Comparison of ENCODE assay signal across 12 mouse cellular contexts in genomic region chr9:56886113-56886512, GRCm38 (mm10). TPM values are rescaled to one million over a fixed set of nuclear protein-coding genes. Genes with fewer than 3 reads are reported as not detected.
A peak's percentile ranks its signal among the peaks of the same experiment; 100 is the strongest.
DNase-seq lines count a peak whose midpoint lies in the region; ATAC-seq and TF ChIP-seq lines count a peak whose summit lies in the region.
"Had no signal": no experiment of that assay in that cellular context is flagged by ENCODE, and none has a peak within 500 bp of the region (broad histone marks: within the 10 kb centered on the region; RNA-seq: fewer than 3 reads in every experiment).

No protein-coding gene starts in this region.

- ATAC-seq in G1E (ENCODE audit: extremely low read depth, insufficient number of reproducible peaks, low FRiP score, poor library complexity, severe bottlenecking), result no peak
- no peak for ATAC-seq in limb, embryonic 11.5 days (ENCODE audit: insufficient number of reproducible peaks, low FRiP score, low TSS enrichment, low read depth)

- no peak overlapping the region for H3K27ac ChIP-seq in limb, embryonic 11.5 days (replicated peaks; ENCODE audit: low read depth, low read length)
- H3K27ac ChIP-seq: hindbrain, embryonic 15.5 days had no signal

- peak; percentile 70 for DNase-seq in kidney, postnatal 10 days
- no peak for DNase-seq in kidney, adult 18-20 months
- DNase-seq in A20 (ENCODE audit: low read depth, low spot score) (peak; percentile 37), G1E (ENCODE audit: low spot score) (no peak)
- peak; percentile 72 for DNase-seq in limb, embryonic 11.5 days (ENCODE audit: low spot score)
- DNase-seq in urinary bladder, postnatal 25 days (ENCODE audit: low spot score), result no peak
- no peak for DNase-seq in layer of hippocampus, postnatal 36 days
- no peak for DNase-seq in left cerebral cortex, adult 18-20 months (ENCODE audit: low spot score in 2 of 2)
- DNase-seq: adrenal gland, postnatal 10 days had no signal

- H3K27me3 ChIP-seq in G1E (ENCODE audit: insufficient read depth, low read length), result peaks cover 35% of the 10 kb centered on the region; the same call in 1 of the 2 replicates
- no peaks in the 10 kb centered on the region for H3K27me3 ChIP-seq in limb, embryonic 11.5 days (ENCODE audit: control insufficient read depth, insufficient read depth, low read length)

- H3K4me3 ChIP-seq in G1E (ENCODE audit: low read depth, low read length), result no peak overlapping the region
- no peak overlapping the region for H3K4me3 ChIP-seq in limb, embryonic 11.5 days (ENCODE audit: low read depth, low read length)
- H3K4me3 ChIP-seq: erythroblast, embryonic 14.5 days; hindbrain, embryonic 15.5 days had no signal

- no peaks in the 10 kb centered on the region for H3K9me3 ChIP-seq in G1E (replicated peaks)
- no peaks in the 10 kb centered on the region for H3K9me3 ChIP-seq in limb, embryonic 11.5 days (ENCODE audit: control insufficient read depth, low read length)
- H3K9me3 ChIP-seq: hindbrain, embryonic 15.5 days had no signal

- TF ChIP-seq CTCF in G1E (IDR thresholded peaks at IDR 0.05; ENCODE audit: low read depth, low read length), result peak; percentile 16; the same call in 1 of the 2 replicates

- no peaks in the 10 kb centered on the region for H3K36me3 ChIP-seq in G1E (replicated peaks)
- peaks cover 3% of the 10 kb centered on the region; the same call in 1 of the 2 replicates for H3K36me3 ChIP-seq in limb, embryonic 11.5 days (ENCODE audit: control insufficient read depth, insufficient read depth, low read length)
- H3K36me3 ChIP-seq: hindbrain, embryonic 15.5 days had no signal

- H3K4me2 ChIP-seq in limb, embryonic 11.5 days (ENCODE audit: low read depth, severe bottlenecking), result no peak overlapping the region
- H3K4me2 ChIP-seq: hindbrain, embryonic 15.5 days had no signal

- peaks cover 12% of the 10 kb centered on the region for H3K4me1 ChIP-seq in G1E (ENCODE audit: insufficient read depth, low read depth, low read length)
- H3K4me1 ChIP-seq in limb, embryonic 11.5 days (ENCODE audit: control insufficient read depth, insufficient read depth, low read length), result peaks cover 18% of the 10 kb centered on the region

- WGBS in limb, embryonic 11.5 days, result 58% methylated on average over 13 of the region's 13 CpGs

- no peak overlapping the region for H3K9ac ChIP-seq in limb, embryonic 11.5 days (ENCODE audit: low read length)
- H3K9ac ChIP-seq: hindbrain, embryonic 15.5 days had no signal

RNA-seq across cellular contexts. Expression of gene Cspg4, which starts 21.3 kb away (rescaled TPM):
- total RNA-seq in G1E (2014; fragmentation: Nextera tagmentation), result not detected in 2 replicates
- 0.12 and 0.16 TPM in 2 replicates for total RNA-seq in G1E (2017)
- polyA plus RNA-seq in G1E (2012), result not detected in 2 replicates
- polyA plus RNA-seq in limb, embryonic 11.5 days (2014; fragmentation: Nextera tagmentation; extraction: Ambion mirVana), result 5.4 and 5.5 TPM in 2 replicates
- 10 to 100 TPM; 18.0 to 19.7 TPM for total RNA-seq in layer of hippocampus, postnatal 36 days (2021)
- total RNA-seq in left cerebral cortex, adult 18-20 months (2021), result 10 to 100 TPM; 11.1 to 12.9 TPM
- total RNA-seq: neutrophil, adult 5-6 weeks had no signal
- polyA plus RNA-seq: erythroblast, embryonic 14.5 days had no signal

RNA-seq across cellular contexts. Expression of gene Odf3l1, which starts 21.6 kb away (rescaled TPM):
- total RNA-seq in G1E (2014; fragmentation: Nextera tagmentation) (not detected in 2 replicates), G1E (2017) (not detected in 2 replicates)
- not detected in 2 replicates for polyA plus RNA-seq in G1E (2012)
- 0.41 and 0.77 TPM in 2 replicates for polyA plus RNA-seq in limb, embryonic 11.5 days (2014; fragmentation: Nextera tagmentation; extraction: Ambion mirVana)
- total RNA-seq in layer of hippocampus, postnatal 36 days (2021), result not detected
- not detected for total RNA-seq in left cerebral cortex, adult 18-20 months (2021)
- total RNA-seq: neutrophil, adult 5-6 weeks had no signal
- polyA plus RNA-seq: erythroblast, embryonic 14.5 days had no signal

RNA-seq across cellular contexts. Expression of gene Snx33, which starts 42.1 kb away (rescaled TPM):
- 5.8 and 6.9 TPM in 2 replicates for total RNA-seq in G1E (2014; fragmentation: Nextera tagmentation)
- total RNA-seq in G1E (2017), result 6.5 and 7.4 TPM in 2 replicates
- polyA plus RNA-seq in G1E (2012), result 0.96 and 1.2 TPM in 2 replicates
- 7.8 and 10.1 TPM in 2 replicates for polyA plus RNA-seq in limb, embryonic 11.5 days (2014; fragmentation: Nextera tagmentation; extraction: Ambion mirVana)
- total RNA-seq in layer of hippocampus, postnatal 36 days (2021), result 1 to 10 TPM; 9.1 to 9.2 TPM
- 1 to 10 TPM; 6.8 to 7.4 TPM for total RNA-seq in left cerebral cortex, adult 18-20 months (2021)
- polyA plus RNA-seq: erythroblast, embryonic 14.5 days had no signal

RNA-seq across cellular contexts. Expression of gene Imp3, which starts 51.2 kb away (rescaled TPM):
- total RNA-seq in G1E (2014; fragmentation: Nextera tagmentation) (42.1 and 49.6 TPM in 2 replicates), G1E (2017) (67.1 and 72.5 TPM in 2 replicates)
- polyA plus RNA-seq in G1E (2012), result 61.8 and 68.6 TPM in 2 replicates
- polyA plus RNA-seq in limb, embryonic 11.5 days (2014; fragmentation: Nextera tagmentation; extraction: Ambion mirVana), result 70.9 and 73.6 TPM in 2 replicates
- 10 to 100 TPM; 54.7 to 56.3 TPM for total RNA-seq in layer of hippocampus, postnatal 36 days (2021)
- 10 to 100 TPM; 47.6 to 52.3 TPM for total RNA-seq in left cerebral cortex, adult 18-20 months (2021)

Comparison
In these comparisons a context has a peak if more than half of its experiments do, and no peak if none do; other contexts are left out.
1. DNase-seq: peak in kidney, postnatal 10 days (single experiment), A20 (single experiment) and limb, embryonic 11.5 days (single experiment); none in kidney, adult 18-20 months (single experiment), G1E (single experiment), urinary bladder, postnatal 25 days (single experiment), layer of hippocampus, postnatal 36 days (0 of 2) and left cerebral cortex, adult 18-20 months (0 of 2).
2. RNA of gene Cspg4, which starts 21.3 kb away (total RNA-seq): 18.0 to 19.7 TPM in layer of hippocampus, postnatal 36 days and 11.1 to 12.9 TPM in left cerebral cortex, adult 18-20 months; 0.12 to 0.16 TPM in G1E; every median in the first group is over 10 times any median in the second.